Mouse (Mus musculus) ES-E14 (cell line): ENCODE measurements around the gene Phxr2. TPM values are rescaled to one million over a fixed set of nuclear protein-coding genes. Genes with fewer than 3 reads are reported as not detected.

ENCODE experiments used
- DNase-seq: peaks from one replicate; pipeline ENCODE4 v3.0.0-alpha.2; 2013; ENCODE audit warnings: low read depth, low spot score
- H3K27ac ChIP-seq: 2 replicates; pipeline ENCODE4 v1.5.1; 2012; ENCODE audit warnings: low read depth, mild to moderate bottlenecking, low read length, moderate library complexity, mixed read lengths; ENCODE audit not compliant: poor library complexity, insufficient read depth, severe bottlenecking
- H3K36me3 ChIP-seq: 2 replicates; pipeline ENCODE4 v1.6.1; 2012; ENCODE audit warnings: mild to moderate bottlenecking, low read length, moderate library complexity, mixed read lengths; ENCODE audit not compliant: control insufficient read depth, poor library complexity, insufficient read depth, severe bottlenecking
- H3K4me1 ChIP-seq, 2 experiments: fragments of 150-350 bp in 1 of 2; sonication (generic) in 1 of 2; 2 replicates each; pipeline ENCODE4 v1.6.1; 2012; ENCODE audit warnings: low read length in 2 of 2, mild to moderate bottlenecking in 1 of 2, mixed read lengths in 1 of 2; ENCODE audit not compliant: control insufficient read depth in 2 of 2, insufficient read depth in 2 of 2, poor library complexity in 1 of 2
- H3K4me3 ChIP-seq, 2 experiments: fragments of 150-350 bp in 1 of 2; sonication (generic) in 1 of 2; 2 replicates each; pipeline ENCODE4 v1.5.1; 2012; ENCODE audit warnings: low read length in 2 of 2, low read depth in 1 of 2, mild to moderate bottlenecking in 1 of 2, mixed read lengths in 1 of 2; ENCODE audit not compliant: insufficient read depth in 1 of 2, poor library complexity in 1 of 2, severe bottlenecking in 1 of 2
- H3K9ac ChIP-seq: 2 replicates; pipeline ENCODE4 v1.6.1; 2012; ENCODE audit warnings: low read depth, mild to moderate bottlenecking, low read length, mixed read lengths; ENCODE audit not compliant: poor library complexity, insufficient read depth, severe bottlenecking
- H3K9me3 ChIP-seq: fragments of 150-350 bp; sonication (generic); 2 replicates; pipeline ENCODE4 v1.6.1; 2012; ENCODE audit warnings: low read depth, mild to moderate bottlenecking, low read length; ENCODE audit not compliant: control insufficient read depth, insufficient read depth
- CHD2 ChIP-seq: IDR thresholded peaks from 2 replicates; pipeline ENCODE4 v1.6.1; 2014; ENCODE audit warnings: mild to moderate bottlenecking, low read depth, low read length, inconsistent platforms
- HCFC1 ChIP-seq: IDR thresholded peaks from 2 replicates; pipeline ENCODE4 v1.6.1; 2012; ENCODE audit warnings: low read length, inconsistent platforms, borderline replicate concordance; ENCODE audit not compliant: insufficient read depth
- MAFK ChIP-seq: IDR thresholded peaks from 2 replicates; pipeline ENCODE4 v1.6.1; 2014; ENCODE audit warnings: mild to moderate bottlenecking, low read depth, low read length, inconsistent platforms; ENCODE audit not compliant: insufficient read depth
- ZC3H11A ChIP-seq: IDR thresholded peaks from 2 replicates; pipeline ENCODE4 v1.6.1; 2012; ENCODE audit warnings: low read depth, mild to moderate bottlenecking, inconsistent platforms, low read length, borderline replicate concordance
- ZNF384 ChIP-seq: IDR thresholded peaks from 2 replicates; pipeline ENCODE4 v1.6.1; 2012; ENCODE audit warnings: low read depth, low read length, inconsistent platforms
- in situ Hi-C, 2 experiments: fragments of 600-800 bp; cut with MboI; formaldehyde crosslinking; loops; one replicate each; pipeline ENCODE4 v1.15.1; 2025; ENCODE audit warnings: low sequenced_read_pairs in 2 of 2, inconsistent platforms in 1 of 2; ENCODE audit not compliant: unreplicated experiment in 2 of 2
- total RNA-seq: library from RNA; depleted of rRNA; stranded (reverse); fragments of 300-350 nt; gene quantifications from 2 replicates; pipeline ENCODE4 v1.2.3, GENCODE M21; 2012

Gene Phxr2
- total RNA-seq, 1 experiment = not detected

GRCm38 (mm10) chr10:99085240-99085587, 40.9 kb downstream of the Phxr2 start:
- Histone ChIP-seq H3K27ac (no peak overlapping the region), H3K36me3 (no peaks in the 10 kb centered on the region), H3K4me1 (no peaks in the 10 kb centered on the region), H3K4me3 (no peak overlapping the region), H3K9ac (no peak overlapping the region), H3K9me3 (no peaks in the 10 kb centered on the region)
- in situ Hi-C loops = no loop called here
- TF ChIP-seq ZNF384 (no peak), HCFC1 (no peak), ZC3H11A (no peak), CHD2 (no peak), MAFK (no peak)
- no peak for DNase-seq

- Histone ChIP-seq H3K27ac (no peak overlapping the region), H3K36me3 (no peaks in the 10 kb centered on the region), H3K9me3 (no peaks in the 10 kb centered on the region), H3K9ac (peak overlapping the region; percentile 16; the same call in 1 of the 2 replicates), H3K4me3 (peak overlapping the region; percentile 15 to 61; a peak in 3 of 4 replicates), H3K4me1 (no peaks in the 10 kb centered on the region)
- in situ Hi-C loops = no loop called here
- TF ChIP-seq ZC3H11A = peak; percentile 94
- no peak for TF ChIP-seq MAFK
- no peak for TF ChIP-seq HCFC1
- DNase-seq = peak; percentile 80
Measured at GRCm38 (mm10) chr10:99084397-99085239, 41.5 kb downstream of the Phxr2 start.

GRCm38 (mm10) chr10:99083431-99084003, 42.6 kb downstream of the Phxr2 start:
- Histone ChIP-seq H3K4me1 (no peaks in the 10 kb centered on the region), H3K27ac (no peak overlapping the region), H3K36me3 (no peaks in the 10 kb centered on the region), H3K9ac (no peak overlapping the region), H3K4me3 (no peak overlapping the region), H3K9me3 (no peaks in the 10 kb centered on the region)
- in situ Hi-C loops = no loop called here
- DNase-seq = no peak
- TF ChIP-seq ZC3H11A = no peak

GRCm38 (mm10) chr10:99081569-99081990, 44.5 kb downstream of the Phxr2 start:
- TF ChIP-seq ZC3H11A (no peak), HCFC1 (no peak), CHD2 (no peak), ZNF384 (no peak), MAFK (no peak)
- in situ Hi-C loops = no loop called here
- H3K27ac ChIP-seq = no peak overlapping the region
- H3K9ac ChIP-seq = no peak overlapping the region
- H3K36me3 ChIP-seq = no peaks in the 10 kb centered on the region
- DNase-seq = no peak
- no peaks in the 10 kb centered on the region for H3K4me1 ChIP-seq
- H3K4me3 ChIP-seq = no peak overlapping the region
- no peaks in the 10 kb centered on the region for H3K9me3 ChIP-seq

- no peak overlapping the region for H3K27ac ChIP-seq
- H3K4me1 ChIP-seq = no peaks in the 10 kb centered on the region
- DNase-seq = no peak
- no peak for TF ChIP-seq HCFC1
- TF ChIP-seq CHD2 = no peak
- TF ChIP-seq MAFK = no peak
- TF ChIP-seq ZNF384 = no peak
- TF ChIP-seq ZC3H11A = no peak
- H3K9me3 ChIP-seq = no peaks in the 10 kb centered on the region
- in situ Hi-C loops = no loop called here
- no peak overlapping the region for H3K9ac ChIP-seq
- H3K4me3 ChIP-seq = no peak overlapping the region
- H3K36me3 ChIP-seq = no peaks in the 10 kb centered on the region
Measured at GRCm38 (mm10) chr10:99078621-99079020, 47.5 kb downstream of the Phxr2 start.
